Mouse (Mus musculus) testis, postnatal 14 days (tissue): ENCODE measurements at regions not wholly inside any gene's neighbourhood (a gene's known extent, or its start where the extent isn't known, plus 50 kb on each side); places are given as distances from the start of the nearest gene placed in this dataset.

Source experiments
- DNase-seq: peaks from one replicate; pipeline ENCODE4 v3.0.0; 2021; ENCODE audit warnings: low spot score

GRCm38 (mm10) chr2:160507371-160507770 is 138.3 kb upstream of the Top1 start:
- no peak for DNase-seq

- no peak for DNase-seq
These were observed 137.7 kb upstream of the Top1 start for GRCm38 (mm10) chr2:160507816-160508564.

- no peak for DNase-seq
These were observed 135.5 kb upstream of the Top1 start for GRCm38 (mm10) chr2:160510159-160510558.

- no peak for DNase-seq
These were observed 134.9 kb upstream of the Top1 start for GRCm38 (mm10) chr2:160510635-160511421.

- DNase-seq = no peak
These were observed 130.1 kb upstream of the Top1 start for GRCm38 (mm10) chr2:160515621-160516020.

GRCm38 (mm10) chr2:160516526-160516925 is 129.2 kb upstream of the Top1 start:
- DNase-seq = no peak

GRCm38 (mm10) chr2:160525301-160526205 is 120.1 kb upstream of the Top1 start:
- DNase-seq = no peak

- no peak for DNase-seq
These were observed 119.1 kb upstream of the Top1 start for GRCm38 (mm10) chr2:160526377-160527125.

GRCm38 (mm10) chr2:160529306-160529705 is 116.4 kb upstream of the Top1 start:
- no peak for DNase-seq

- no peak for DNase-seq
These were observed 115.3 kb upstream of the Top1 start for GRCm38 (mm10) chr2:160530377-160530776.

- no peak for DNase-seq
These were observed 108.4 kb upstream of the Top1 start for GRCm38 (mm10) chr2:160537319-160537719.

- no peak for DNase-seq
These were observed 100.2 kb upstream of the Top1 start for GRCm38 (mm10) chr2:160545527-160545926.

GRCm38 (mm10) chr2:160552121-160552669 is 93.5 kb upstream of the Top1 start:
- DNase-seq = no peak

- DNase-seq = no peak
These were observed 84.0 kb upstream of the Top1 start for GRCm38 (mm10) chr2:160561711-160562110.

- DNase-seq = no peak
These were observed 77.9 kb upstream of the Top1 start for GRCm38 (mm10) chr2:160567813-160568212.

GRCm38 (mm10) chr2:160569496-160569895 is 76.2 kb upstream of the Top1 start:
- DNase-seq = no peak

GRCm38 (mm10) chr2:160578384-160579320 is 67.0 kb upstream of the Top1 start:
- DNase-seq = peak; percentile 80

- no peak for DNase-seq
These were observed 65.4 kb upstream of the Top1 start for GRCm38 (mm10) chr2:160580250-160580649.

- no peak for DNase-seq
These were observed 64.7 kb upstream of the Top1 start for GRCm38 (mm10) chr2:160581029-160581428.

- peak; percentile 66 for DNase-seq
These were observed 62.7 kb upstream of the Top1 start for GRCm38 (mm10) chr2:160583034-160583433.
